Mouse (Mus musculus): Measurements from ENCODE around the gene Trappc12. TPM values are rescaled to one million over a fixed set of nuclear protein-coding genes. Genes with fewer than 3 reads are reported as not detected.

Gene Trappc12
- polyA plus RNA-seq, 1 experiment from 2014 or later, result 41.9 TPM

DNA sequence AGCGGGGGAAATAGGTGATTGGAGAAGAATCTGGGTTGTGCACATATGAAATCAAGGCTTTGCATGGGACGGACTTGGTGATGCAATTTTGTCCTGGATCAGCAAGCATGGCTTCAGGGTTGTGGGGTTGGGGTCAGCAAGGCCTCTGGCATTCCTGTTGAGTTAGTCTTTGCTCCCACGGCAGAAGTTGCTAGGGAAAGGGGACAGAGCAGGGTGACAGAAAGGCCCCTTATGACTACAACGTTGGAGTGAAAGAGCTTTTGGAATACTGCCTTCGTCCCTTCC is 74.4 kb downstream of the Trappc12 start:
- ATAC-seq (ENCODE audit: low FRiP score), result 0 out of 2 replicates have a peak, but pooled peaks have one; percentile 1
- Histone ChIP-seq H3K36me3 (peaks cover 6% of the 10 kb centered on the region; the same call in 1 of the 2 replicates), H3K9ac (peak overlapping the region; percentile 77), H3K27me3 (no peaks in the 10 kb centered on the region), H3K4me2 (peak overlapping the region; percentile 60), H3K27ac (peak overlapping the region; percentile 95), H3K4me3 (peak overlapping the region; percentile 51), H3K4me1 (replicated peaks) (peaks cover 15% of the 10 kb centered on the region), H3K9me3 (no peaks in the 10 kb centered on the region)
- WGBS, result 70% methylated on average over 5 of the region's 5 CpGs

DNA sequence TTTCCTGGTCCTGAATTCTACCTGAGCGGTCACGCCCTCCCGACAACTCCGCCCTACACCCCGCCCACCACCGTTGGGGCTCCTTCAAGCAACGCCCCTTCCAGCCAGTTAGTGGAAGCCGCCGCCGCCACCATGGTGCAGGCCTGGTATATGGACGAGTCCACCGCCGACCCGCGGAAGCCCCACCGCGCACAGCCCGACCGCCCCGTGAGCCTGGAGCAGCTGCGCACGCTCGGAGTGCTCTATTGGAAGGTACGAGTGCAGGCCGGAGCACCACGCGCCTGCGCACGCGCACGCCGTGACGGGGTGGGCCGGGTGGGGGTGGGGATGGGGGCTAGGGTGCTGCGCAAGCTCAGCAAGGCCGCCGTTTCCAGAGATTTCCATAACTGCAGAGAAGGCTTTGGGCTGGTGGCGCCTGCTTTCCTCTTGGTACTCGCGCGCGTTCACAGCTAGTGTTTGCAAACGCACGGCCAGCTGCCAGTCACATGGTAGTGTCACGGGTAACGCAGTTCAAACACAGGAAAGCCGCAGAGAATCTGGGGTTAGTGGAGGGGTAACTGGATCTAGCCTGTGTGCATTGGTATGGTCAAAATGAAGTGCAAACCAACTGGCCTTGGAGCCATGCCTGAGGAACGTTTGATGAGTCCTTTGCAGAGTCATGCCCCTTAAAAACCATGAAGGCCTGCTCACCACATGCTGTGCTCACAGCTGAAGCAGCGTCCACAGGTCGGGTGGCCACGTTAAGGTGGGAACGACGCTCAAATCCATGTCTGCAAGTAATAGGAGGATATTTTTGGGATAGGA is 74.9 kb downstream of the Trappc12 start, which contains the start of gene Adi1:
Gene Adi1 (plus strand): TSS at position 111 of the 804 bp plus-strand sequence.
- no peaks in the 10 kb centered on the region for H3K27me3 ChIP-seq
- peak within 1 kb of the TSS; percentile 77 for H3K9ac ChIP-seq
- H3K27ac ChIP-seq, result peak within 1 kb of the TSS; percentile 95
- H3K36me3 ChIP-seq, result peaks cover 6% of the 10 kb centered on the region; the same call in 1 of the 2 replicates
- WGBS, result 3% methylated on average over 53 of the region's 53 CpGs
- H3K4me3 ChIP-seq, result peak within 1 kb of the TSS; percentile 51
- peak; percentile 98 for ATAC-seq (ENCODE audit: low FRiP score)
- peak within 1 kb of the TSS; percentile 60 for H3K4me2 ChIP-seq
- peaks cover 15% of the 10 kb centered on the region for H3K4me1 ChIP-seq (replicated peaks)
- no peaks in the 10 kb centered on the region for H3K9me3 ChIP-seq

DNA sequence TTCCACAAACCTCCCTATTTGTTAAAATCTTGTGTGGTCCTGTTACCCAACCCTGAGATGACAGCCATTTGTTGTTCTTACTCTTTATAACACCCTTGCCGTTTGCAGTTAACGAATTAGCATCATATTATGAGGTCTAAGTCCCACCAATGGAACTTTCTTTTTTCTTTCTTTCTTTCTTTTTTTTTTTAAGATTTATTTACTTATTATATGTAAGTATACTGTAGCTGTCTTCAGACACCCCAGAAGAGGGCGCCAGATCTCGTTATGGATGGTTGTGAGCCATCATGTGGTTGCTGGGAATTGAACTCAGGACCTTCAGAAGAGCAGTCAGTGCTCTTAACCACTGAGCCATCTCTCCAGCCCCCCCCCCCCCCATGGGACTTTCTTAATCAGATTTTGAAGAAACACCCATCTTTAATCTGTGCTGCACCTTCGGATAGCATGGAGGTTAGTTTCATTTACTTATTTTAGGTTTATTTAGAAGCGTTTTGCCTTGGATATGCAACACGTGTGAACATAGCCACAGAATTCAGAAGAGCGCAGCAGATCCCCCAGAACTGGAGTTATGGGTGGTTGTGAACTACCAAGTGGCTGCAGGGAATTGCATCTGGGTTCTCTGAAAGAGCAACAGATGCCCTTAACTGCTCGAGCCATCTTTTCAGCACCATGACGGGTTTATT is 76.1 kb downstream of the Trappc12 start:
- Histone ChIP-seq H3K27ac (peak overlapping the region; percentile 95), H3K4me2 (peak overlapping the region; percentile 60), H3K4me1 (replicated peaks) (peaks cover 15% of the 10 kb centered on the region), H3K9ac (peak overlapping the region; percentile 77; the same call in 1 of the 2 replicates), H3K27me3 (no peaks in the 10 kb centered on the region), H3K9me3 (no peaks in the 10 kb centered on the region), H3K36me3 (0 out of 2 replicates have a peak, but pooled peaks cover 3% of the 10 kb centered on the region), H3K4me3 (peak overlapping the region; percentile 51)
- no peak for ATAC-seq (ENCODE audit: low FRiP score)
- 91% methylated on average over 10 of the region's 10 CpGs for WGBS

DNA sequence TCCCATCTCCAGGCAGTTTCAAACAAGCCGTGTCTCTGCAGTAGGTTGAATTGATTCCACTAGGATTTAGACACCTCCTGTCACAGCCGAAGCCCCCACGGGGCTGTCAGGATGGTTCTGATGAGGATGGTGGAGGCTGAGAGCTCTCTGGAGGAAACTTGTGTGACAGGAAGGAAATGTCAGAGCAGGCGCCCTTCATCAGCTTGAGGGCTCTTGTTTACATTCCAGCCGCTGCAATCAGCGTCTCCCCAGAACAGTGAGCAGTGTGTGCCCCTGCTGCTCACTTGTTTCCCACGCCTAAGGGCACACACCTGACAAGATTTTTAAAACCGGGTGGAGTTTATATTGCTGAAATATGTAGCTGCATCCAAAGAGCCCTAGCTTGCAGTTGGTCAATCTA is 83.0 kb downstream of the Trappc12 start:
- 0 out of 2 replicates have a peak, but pooled peaks cover 5% of the 10 kb centered on the region for H3K4me1 ChIP-seq (replicated peaks)
- H3K36me3 ChIP-seq, result peaks cover 5% of the 10 kb centered on the region
- no peaks in the 10 kb centered on the region for H3K9me3 ChIP-seq
- no peak for ATAC-seq (ENCODE audit: low FRiP score)
- H3K9ac ChIP-seq, result no peak overlapping the region
- no peak overlapping the region for H3K4me2 ChIP-seq
- H3K4me3 ChIP-seq, result no peak overlapping the region
- 59% methylated on average over 8 of the region's 8 CpGs for WGBS
- no peaks in the 10 kb centered on the region for H3K27me3 ChIP-seq
- no peak overlapping the region for H3K27ac ChIP-seq

DNA sequence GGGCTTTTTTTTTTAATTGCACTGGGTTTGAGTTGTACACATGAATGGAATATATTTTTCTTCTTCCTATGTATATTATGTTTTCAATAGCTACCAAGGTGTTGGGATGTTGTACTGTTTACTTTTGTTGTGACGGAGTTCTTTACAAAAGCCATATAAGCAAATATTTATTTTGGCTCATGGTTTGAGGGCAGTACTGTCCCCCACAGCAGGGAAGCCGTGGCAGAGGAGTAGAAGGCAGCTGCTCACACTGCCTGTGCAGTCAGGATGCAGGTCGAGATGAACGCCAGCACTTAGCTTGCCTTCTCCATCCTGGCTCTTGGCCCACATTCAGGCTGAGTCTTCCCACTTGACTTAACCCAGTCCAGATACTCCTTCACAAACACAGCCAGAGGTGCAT is 83.5 kb downstream of the Trappc12 start:
- Histone ChIP-seq H3K27me3 (no peaks in the 10 kb centered on the region), H3K9ac (no peak overlapping the region), H3K4me1 (replicated peaks) (0 out of 2 replicates have a peak, but pooled peaks cover 5% of the 10 kb centered on the region), H3K4me3 (no peak overlapping the region), H3K36me3 (peaks cover 10% of the 10 kb centered on the region), H3K4me2 (no peak overlapping the region), H3K27ac (no peak overlapping the region), H3K9me3 (no peaks in the 10 kb centered on the region)
- no peak for ATAC-seq (ENCODE audit: low FRiP score)
- 79% methylated on average over 4 of the region's 4 CpGs for WGBS

DNA sequence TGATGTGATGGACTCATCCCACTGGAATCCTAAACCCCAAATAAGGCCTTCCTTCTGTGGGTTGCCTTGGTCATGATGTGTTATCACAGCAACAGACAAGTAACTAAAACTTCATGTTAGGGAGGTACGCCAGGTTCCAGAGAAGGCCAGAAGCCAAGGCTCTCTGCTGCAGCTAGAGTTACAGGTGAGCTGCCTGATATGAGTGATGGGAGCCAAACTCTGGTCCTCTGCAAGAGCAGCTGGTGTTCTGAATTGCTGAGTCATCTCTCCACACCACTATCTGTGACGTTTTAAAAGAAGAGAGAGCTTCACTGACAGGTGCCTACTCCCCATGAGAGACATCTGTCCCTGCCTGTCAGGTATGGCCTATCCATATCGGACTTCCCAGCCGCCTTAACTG is 87.6 kb downstream of the Trappc12 start:
- H3K27ac ChIP-seq, result no peak overlapping the region

DNA sequence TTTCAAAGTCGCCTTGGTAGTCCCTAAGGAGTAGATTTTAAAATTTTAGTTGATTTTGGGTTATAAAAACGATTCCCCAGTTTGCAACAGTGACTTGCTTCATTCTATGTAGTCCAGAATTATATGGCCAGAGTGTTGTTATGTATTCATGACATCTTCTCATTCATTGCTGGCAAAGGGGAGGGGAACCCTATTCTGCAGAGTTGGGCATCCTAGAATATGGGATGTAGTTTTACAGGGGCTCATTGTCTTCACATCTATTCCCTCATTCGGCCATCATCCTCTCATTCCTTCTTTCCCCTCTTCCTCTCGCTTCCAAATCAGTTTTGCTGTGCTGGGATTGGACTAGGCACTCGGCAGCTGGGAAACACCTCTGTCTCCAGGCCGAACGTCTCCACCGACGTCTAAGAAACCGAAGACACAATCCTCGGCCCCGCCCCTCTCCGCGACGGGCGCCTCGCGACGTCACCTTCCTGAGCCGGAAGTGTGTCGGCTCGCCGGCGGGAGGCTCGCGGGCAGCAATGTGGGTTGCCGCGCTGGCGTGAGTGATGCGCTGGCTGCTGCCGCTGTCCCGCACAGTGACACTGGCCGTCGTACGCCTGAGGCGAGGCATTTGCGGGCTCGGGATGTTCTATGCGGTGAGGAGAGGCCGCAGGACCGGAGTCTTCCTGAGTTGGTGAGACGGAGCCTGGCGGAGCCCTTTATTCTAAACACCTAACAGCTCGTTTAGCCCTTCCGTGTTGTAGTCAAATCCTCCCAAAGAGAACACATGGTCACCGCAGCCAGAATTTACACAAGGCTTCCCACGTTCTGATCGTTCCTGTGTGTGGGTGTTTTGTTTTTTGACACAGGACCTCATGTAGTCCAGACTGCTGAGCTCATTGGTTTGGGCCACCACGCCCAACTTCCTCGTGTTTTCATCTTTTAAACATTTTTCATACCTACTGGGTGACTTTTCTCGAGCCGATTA is 100.8 kb downstream of the Trappc12 start, which contains the start of gene Rnaseh1:
Gene Rnaseh1 (plus strand): TSS at position 462 of the 970 bp plus-strand sequence.
- peaks cover 12% of the 10 kb centered on the region for H3K36me3 ChIP-seq
- H3K9me3 ChIP-seq, result no peaks in the 10 kb centered on the region
- 2% methylated on average over 52 of the region's 52 CpGs for WGBS
- peaks cover 13% of the 10 kb centered on the region for H3K27me3 ChIP-seq
- ATAC-seq (ENCODE audit: low FRiP score), result peak; percentile 95
- H3K4me2 ChIP-seq, result peak within 1 kb of the TSS; percentile 90
- H3K27ac ChIP-seq, result peak within 1 kb of the TSS; percentile 89
- H3K9ac ChIP-seq, result peak within 1 kb of the TSS; percentile 85
- H3K4me3 ChIP-seq, result peak within 1 kb of the TSS; percentile 82
- peaks cover 16% of the 10 kb centered on the region for H3K4me1 ChIP-seq (replicated peaks)

More for the DNA sequence above, 87.6 kb downstream of the Trappc12 start:
- Histone ChIP-seq H3K9me3 (no peaks in the 10 kb centered on the region), H3K4me2 (no peak overlapping the region), H3K27me3 (no peaks in the 10 kb centered on the region), H3K4me3 (no peak overlapping the region), H3K4me1 (replicated peaks) (0 out of 2 replicates have a peak, but pooled peaks cover 5% of the 10 kb centered on the region), H3K36me3 (peaks cover 47% of the 10 kb centered on the region), H3K9ac (no peak overlapping the region)
- WGBS, result 86% methylated on average over 4 of the region's 4 CpGs
- ATAC-seq (ENCODE audit: low FRiP score), result no peak

Small RNA genes within 50 kb of the gene (microRNA-seq; reads per million reads assigned to microRNA genes)
- gene Mir6937, result not detected

Other genes with a start within 250 kb of the Trappc12 start
- 0.30 TPM in 1 of 2 replicates, not detected in the other for gene Dcdc2c, start 198.1 kb downstream of the Trappc12 start, polyA plus RNA-seq (2015; fragmentation: Nextera tagmentation; extraction: Ambion mirVana)
- 0.27 TPM in 1 of 2 replicates, not detected in the other for gene Allc, start 167.9 kb downstream of the Trappc12 start, polyA plus RNA-seq (2015; fragmentation: Nextera tagmentation; extraction: Ambion mirVana)
- 1.1 and 1.5 TPM in 2 replicates for gene Colec11, start 127.1 kb downstream of the Trappc12 start, polyA plus RNA-seq (2015; fragmentation: Nextera tagmentation; extraction: Ambion mirVana)
- gene Rps7, start 114.5 kb downstream of the Trappc12 start, polyA plus RNA-seq (2015; fragmentation: Nextera tagmentation; extraction: Ambion mirVana), result 522 and 548 TPM in 2 replicates
- 22.5 and 27.1 TPM in 2 replicates for gene Rnaseh1, start 100.9 kb downstream of the Trappc12 start, polyA plus RNA-seq (2015; fragmentation: Nextera tagmentation; extraction: Ambion mirVana)
- 31.5 and 33.7 TPM in 2 replicates for gene Adi1, start 75.2 kb downstream of the Trappc12 start, polyA plus RNA-seq (2015; fragmentation: Nextera tagmentation; extraction: Ambion mirVana)
- gene Eipr1, start 1.3 kb upstream of the Trappc12 start, polyA plus RNA-seq (2015; fragmentation: Nextera tagmentation; extraction: Ambion mirVana), result 69.7 and 76.9 TPM in 2 replicates